Mouse (Mus musculus) gastrocnemius, postnatal 14 days (tissue): Measurements from ENCODE around the gene Gm49368. TPM values are rescaled to one million over a fixed set of nuclear protein-coding genes. Genes with fewer than 3 reads are reported as not detected.

Source experiments
- DNase-seq: peaks from one replicate; pipeline ENCODE4 v3.0.0; 2021; ENCODE audit warnings: mixed read lengths
- intact Hi-C: fragments of 180-260 bp; cut with DNase I; formaldehyde crosslinking; loops from one replicate; pipeline ENCODE4 v1.15.1; 2025; ENCODE audit warnings: low total_unique reads
- total RNA-seq, 2 experiments: library from RNA; stranded (reverse); gene quantifications; 2 replicates each; pipeline ENCODE4 v1.2.3; 2021

Gene Gm49368
- total RNA-seq, 2 experiments from 2014 or later: not detected

- no peak for DNase-seq
- intact Hi-C loops: no loop called here
These were observed 9.4 kb upstream of the Gm49368 start for GRCm38 (mm10) chr7:128053061-128053460.

GRCm38 (mm10) chr7:128056917-128057444, 5.5 kb upstream of the Gm49368 start:
- intact Hi-C loops: no loop called here
- no peak for DNase-seq

GRCm38 (mm10) chr7:128057860-128058259, 4.6 kb upstream of the Gm49368 start:
- DNase-seq: no peak
- intact Hi-C loops: no loop called here

- peak; percentile 17 for DNase-seq
- intact Hi-C loops: no loop called here
These were observed 3.9 kb upstream of the Gm49368 start for GRCm38 (mm10) chr7:128058576-128058975.

GRCm38 (mm10) chr7:128059091-128059490, 3.4 kb upstream of the Gm49368 start:
- DNase-seq: no peak
- intact Hi-C loops: no loop called here

- DNase-seq: no peak
- intact Hi-C loops: no loop called here
These were observed 813 bp downstream of the Gm49368 start for GRCm38 (mm10) chr7:128063211-128063781.

- intact Hi-C loops: no loop called here
- no peak for DNase-seq
These were observed 3.1 kb downstream of the Gm49368 start for GRCm38 (mm10) chr7:128065547-128065946.

- no peak for DNase-seq
- intact Hi-C loops: no loop called here
These were observed 5.4 kb downstream of the Gm49368 start for GRCm38 (mm10) chr7:128067847-128068246.

- intact Hi-C loops: no loop called here
- DNase-seq: no peak
These were observed 7.4 kb downstream of the Gm49368 start for GRCm38 (mm10) chr7:128069844-128070243.

GRCm38 (mm10) chr7:128071816-128072215, 9.3 kb downstream of the Gm49368 start:
- intact Hi-C loops: no loop called here
- no peak for DNase-seq

GRCm38 (mm10) chr7:128080012-128080411, 17.5 kb downstream of the Gm49368 start:
- DNase-seq: no peak
- intact Hi-C loops: no loop called here

GRCm38 (mm10) chr7:128089141-128089540, 26.7 kb downstream of the Gm49368 start:
- intact Hi-C loops: loop anchor here (5.0 kb wide), 1 partner anchor 123 kb away; no protein-coding TSS in a partner anchor
- no peak for DNase-seq

GRCm38 (mm10) chr7:128098135-128098534, 35.7 kb downstream of the Gm49368 start:
- intact Hi-C loops: no loop called here
- no peak for DNase-seq

GRCm38 (mm10) chr7:128100742-128101357, 38.4 kb downstream of the Gm49368 start:
- intact Hi-C loops: loop anchor here (5.0 kb wide), 1 partner anchor 106 kb away; the partner anchor contains the start of gene Cox6a2

GRCm38 (mm10) chr7:128105246-128105645, 42.8 kb downstream of the Gm49368 start:
- DNase-seq: no peak
- intact Hi-C loops: no loop called here

More at GRCm38 (mm10) chr7:128100742-128101357, 38.4 kb downstream of the Gm49368 start:
- no peak for DNase-seq

GRCm38 (mm10) chr7:128107462-128107861, 45.0 kb downstream of the Gm49368 start:
- DNase-seq: no peak
- intact Hi-C loops: no loop called here

GRCm38 (mm10) chr7:128110314-128110713, 47.8 kb downstream of the Gm49368 start:
- DNase-seq: no peak
- intact Hi-C loops: no loop called here

- intact Hi-C loops: no loop called here
- DNase-seq: no peak
These were observed 49.6 kb downstream of the Gm49368 start for GRCm38 (mm10) chr7:128112131-128112530.

GRCm38 (mm10) chr7:128114371-128115105, 52.1 kb downstream of the Gm49368 start:
- DNase-seq: no peak
- intact Hi-C loops: no loop called here

GRCm38 (mm10) chr7:128115211-128115958, 52.9 kb downstream of the Gm49368 start:
- DNase-seq: no peak
- intact Hi-C loops: no loop called here
